ENCODE assay signal across 8 mouse cellular contexts in genomic region chr1:75338091-75338694, GRCm38 (mm10). TPM values are rescaled to one million over a fixed set of nuclear protein-coding genes. Genes with fewer than 3 reads are reported as not detected.
DNase-seq lines count a peak whose midpoint lies in the region; ATAC-seq and TF ChIP-seq lines count a peak whose summit lies in the region.

No protein-coding gene starts in this region.

- H3K27me3 ChIP-seq in heart, embryonic 13.5 days (replicated peaks): peaks cover 13% of the 10 kb centered on the region
- no peaks in the 10 kb centered on the region for H3K27me3 ChIP-seq in Patski
- H3K27me3 ChIP-seq in hindbrain, embryonic 15.5 days: no peaks in the 10 kb centered on the region
- peaks cover 7% of the 10 kb centered on the region; the same call in 1 of the 2 replicates for H3K27me3 ChIP-seq in midbrain, embryonic 13.5 days

- CTCF ChIA-PET in Patski (lab: Charles Lee): interaction anchor here (0.9 kb wide), 1 partner anchor 12 kb away, joined by 3 read pairs; no protein-coding TSS in a partner anchor

- H3K9me3 ChIP-seq in heart, embryonic 13.5 days: no peaks in the 10 kb centered on the region
- H3K9me3 ChIP-seq in hindbrain, embryonic 15.5 days: no peaks in the 10 kb centered on the region
- H3K9me3 ChIP-seq in midbrain, embryonic 13.5 days: no peaks in the 10 kb centered on the region

- H3K9ac ChIP-seq in heart, embryonic 13.5 days: peak overlapping the region; percentile 37; the same call in 1 of the 2 replicates
- H3K9ac ChIP-seq in hindbrain, embryonic 15.5 days: no peak overlapping the region
- no peak overlapping the region for H3K9ac ChIP-seq in midbrain, embryonic 13.5 days (replicated peaks)

- no peak overlapping the region for H3K27ac ChIP-seq in heart, embryonic 13.5 days (replicated peaks)
- H3K27ac ChIP-seq in hindbrain, embryonic 15.5 days (replicated peaks): no peak overlapping the region
- H3K27ac ChIP-seq in midbrain, embryonic 13.5 days: peak overlapping the region; percentile 79

- intact Hi-C loops in heart, postnatal 10 days (cut with DNase I): no loop called here

- no peak for TF ChIP-seq CTCF in Patski (IDR thresholded peaks at IDR 0.05)

- POLR2A ChIA-PET in Patski (lab: Charles Lee): interaction anchor here (0.7 kb wide), 1 partner anchor 9 kb away, joined by 5 read pairs; no protein-coding TSS in a partner anchor

- no peak overlapping the region for H3K4me2 ChIP-seq in heart, embryonic 13.5 days
- no peak overlapping the region for H3K4me2 ChIP-seq in hindbrain, embryonic 15.5 days
- peak overlapping the region; percentile 8; the same call in 1 of the 2 replicates for H3K4me2 ChIP-seq in midbrain, embryonic 13.5 days (replicated peaks)

- H3K4me1 ChIP-seq in heart, embryonic 13.5 days: peaks cover 18% of the 10 kb centered on the region
- H3K4me1 ChIP-seq in hindbrain, embryonic 15.5 days (replicated peaks): peaks cover 26% of the 10 kb centered on the region
- peaks cover 35% of the 10 kb centered on the region for H3K4me1 ChIP-seq in midbrain, embryonic 13.5 days (replicated peaks)

- no peak overlapping the region for H3K4me3 ChIP-seq in heart, embryonic 13.5 days
- H3K4me3 ChIP-seq in hindbrain, embryonic 15.5 days: no peak overlapping the region
- H3K4me3 ChIP-seq in midbrain, embryonic 13.5 days (replicated peaks): no peak overlapping the region

- H3K36me3 ChIP-seq in heart, embryonic 13.5 days: no peaks in the 10 kb centered on the region
- no peaks in the 10 kb centered on the region for H3K36me3 ChIP-seq in hindbrain, embryonic 15.5 days
- no peaks in the 10 kb centered on the region for H3K36me3 ChIP-seq in midbrain, embryonic 13.5 days

- WGBS in heart, embryonic 13.5 days: 50% methylated on average over 11 of the region's 11 CpGs
- WGBS in hindbrain, embryonic 15.5 days: 23% methylated on average over 11 of the region's 11 CpGs
- 24% methylated on average over 11 of the region's 11 CpGs for WGBS in midbrain, embryonic 13.5 days

- no peak for DNase-seq in heart, postnatal 10 days
- peak; percentile 48 for DNase-seq in Patski (ENCODE audit: low read depth, low spot score)
- DNase-seq in spleen, adult 12 weeks (ENCODE audit: low spot score): no peak
- DNase-seq in frontal cortex, postnatal 14 days (ENCODE audit: low spot score in 2 of 2): no peak
- DNase-seq in gastrocnemius, postnatal 10 days: no peak

- in situ Hi-C loops in Patski (cut with MboI; ENCODE audit: low pct_unique_long_range_greater_than_20kb): no loop called here

- ATAC-seq in heart, embryonic 13.5 days (ENCODE audit: extremely low read depth, insufficient number of reproducible peaks, low FRiP score, low TSS enrichment): no peak
- peak; percentile 18 for ATAC-seq in Patski
- peak; percentile 29; the same call in 1 of the 2 replicates for ATAC-seq in hindbrain, embryonic 15.5 days (ENCODE audit: low FRiP score, low read depth)
- ATAC-seq in midbrain, embryonic 13.5 days: peak; percentile 38

RNA-seq across cellular contexts. Expression of gene Dnpep, which starts 20.4 kb away (rescaled TPM):
- 115 and 121 TPM in 2 replicates for polyA plus RNA-seq in heart, embryonic 13.5 days (2015; fragmentation: Nextera tagmentation; extraction: Ambion mirVana)
- total RNA-seq in heart, postnatal 10 days (2021): 10 to 100 TPM; 92.2 to 92.7 TPM
- polyA plus RNA-seq in Patski (2021): 151 TPM
- 140 and 145 TPM in 2 replicates for polyA plus RNA-seq in hindbrain, embryonic 15.5 days (2015; fragmentation: Nextera tagmentation; extraction: Ambion mirVana)
- 155 and 161 TPM in 2 replicates for polyA plus RNA-seq in midbrain, embryonic 13.5 days (2015; fragmentation: Nextera tagmentation; extraction: Ambion mirVana)
- total RNA-seq in gastrocnemius, postnatal 10 days (2021): 10 to 100 TPM; 51.0 to 53.8 TPM

RNA-seq across cellular contexts. Expression of gene Des, which starts 21.9 kb away (rescaled TPM):
- polyA plus RNA-seq in heart, embryonic 13.5 days (2015; fragmentation: Nextera tagmentation; extraction: Ambion mirVana): 393 and 426 TPM in 2 replicates
- total RNA-seq in heart, postnatal 10 days (2021): 100 to 1,000 TPM; 909 to 916 TPM
- 0.23 TPM for polyA plus RNA-seq in Patski (2021)
- polyA plus RNA-seq in hindbrain, embryonic 15.5 days (2015; fragmentation: Nextera tagmentation; extraction: Ambion mirVana): 1.1 and 1.7 TPM in 2 replicates
- 0.84 and 1.1 TPM in 2 replicates for polyA plus RNA-seq in midbrain, embryonic 13.5 days (2015; fragmentation: Nextera tagmentation; extraction: Ambion mirVana)
- 1,000 to 10,000 TPM; 1,482 to 1,503 TPM for total RNA-seq in gastrocnemius, postnatal 10 days (2021)

RNA-seq across cellular contexts. Expression of gene Speg, which starts 36.9 kb away (rescaled TPM):
- polyA plus RNA-seq in heart, embryonic 13.5 days (2015; fragmentation: Nextera tagmentation; extraction: Ambion mirVana): 55.1 and 58.8 TPM in 2 replicates
- 100 to 1,000 TPM; 104 to 112 TPM for total RNA-seq in heart, postnatal 10 days (2021)
- 73.0 TPM for polyA plus RNA-seq in Patski (2021)
- 22.4 and 25.0 TPM in 2 replicates for polyA plus RNA-seq in hindbrain, embryonic 15.5 days (2015; fragmentation: Nextera tagmentation; extraction: Ambion mirVana)
- polyA plus RNA-seq in midbrain, embryonic 13.5 days (2015; fragmentation: Nextera tagmentation; extraction: Ambion mirVana): 11.2 and 12.8 TPM in 2 replicates
- 100 to 1,000 TPM; 196 to 209 TPM for total RNA-seq in gastrocnemius, postnatal 10 days (2021)

RNA-seq across cellular contexts. Expression of gene Resp18, which starts 60.0 kb away (rescaled TPM):
- polyA plus RNA-seq in heart, embryonic 13.5 days (2015; fragmentation: Nextera tagmentation; extraction: Ambion mirVana): 0.75 TPM in 1 of 2 replicates, not detected in the other
- not detected for total RNA-seq in heart, postnatal 10 days (2021)
- not detected for polyA plus RNA-seq in Patski (2021)
- polyA plus RNA-seq in hindbrain, embryonic 15.5 days (2015; fragmentation: Nextera tagmentation; extraction: Ambion mirVana): 203 and 214 TPM in 2 replicates
- polyA plus RNA-seq in midbrain, embryonic 13.5 days (2015; fragmentation: Nextera tagmentation; extraction: Ambion mirVana): 97.4 and 99.9 TPM in 2 replicates
- total RNA-seq in gastrocnemius, postnatal 10 days (2021): not detected

Comparison
In these comparisons a context has a peak if more than half of its experiments do, and no peak if none do; other contexts are left out.
1. RNA of gene Des, which starts 21.9 kb away (polyA plus RNA-seq): 393 to 426 TPM in heart, embryonic 13.5 days; 0.84 to 1.1 TPM in midbrain, embryonic 13.5 days, 1.1 to 1.7 TPM in hindbrain, embryonic 15.5 days and 0.23 TPM in Patski (single experiment); every median in the first group is over 100 times any median in the second.